Mouse (Mus musculus) CD4-positive, CD25-positive, alpha-beta regulatory T cell, adult 4 months (primary cell): ENCODE results near the gene Rims1. TPM values are rescaled to one million over a fixed set of nuclear protein-coding genes. Genes with fewer than 3 reads are reported as not detected.

Source experiments
- ATAC-seq: one replicate; pipeline ENCODE4 v1.8.0; 2017
- polyA plus RNA-seq, 2 experiments: library from polyadenylated mRNA; unstranded; fragments of 100-300 nt; shearing (Covaris generic); gene quantifications; one replicate each; pipeline ENCODE4 v1.2.1; 2017

Gene Rims1
- polyA plus RNA-seq, 2 experiments from 2014 or later, result not detected

DNA sequence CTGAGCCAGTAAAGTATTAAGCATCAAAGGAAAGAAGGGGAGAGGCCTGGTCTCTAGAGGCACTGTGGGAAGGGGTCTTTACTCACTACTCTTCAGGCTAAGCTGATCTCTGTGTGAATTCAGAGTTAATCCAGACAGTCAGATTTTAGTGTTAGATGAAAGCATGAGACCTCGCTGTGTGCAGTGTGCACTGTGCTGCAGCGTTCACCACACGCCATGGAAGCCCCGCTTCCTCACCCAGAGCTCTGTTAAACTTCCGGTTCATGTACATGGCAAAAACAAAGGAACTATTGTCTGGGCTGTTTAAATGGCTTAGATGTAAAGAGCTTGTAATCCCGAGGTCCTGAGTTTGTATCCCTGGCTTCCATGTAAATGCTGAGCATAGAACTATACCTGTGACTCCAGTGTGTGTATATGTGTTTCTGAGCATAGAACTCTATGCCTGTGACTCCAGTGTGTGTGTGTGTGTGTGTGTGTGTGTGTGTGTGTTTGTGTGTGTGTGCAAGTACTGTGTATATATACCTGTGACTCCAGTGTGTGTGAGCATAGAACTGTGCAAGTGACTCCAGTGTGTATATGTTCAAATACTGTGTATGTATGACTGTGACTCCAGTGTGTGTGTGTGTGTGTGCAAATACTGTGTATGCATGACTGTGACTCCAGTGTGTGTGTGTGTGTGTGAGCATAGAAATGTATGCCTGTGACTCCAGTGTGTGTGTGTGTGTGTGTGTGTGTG lies 484.7 kb downstream of the Rims1 start:
- ATAC-seq, result no peak

DNA sequence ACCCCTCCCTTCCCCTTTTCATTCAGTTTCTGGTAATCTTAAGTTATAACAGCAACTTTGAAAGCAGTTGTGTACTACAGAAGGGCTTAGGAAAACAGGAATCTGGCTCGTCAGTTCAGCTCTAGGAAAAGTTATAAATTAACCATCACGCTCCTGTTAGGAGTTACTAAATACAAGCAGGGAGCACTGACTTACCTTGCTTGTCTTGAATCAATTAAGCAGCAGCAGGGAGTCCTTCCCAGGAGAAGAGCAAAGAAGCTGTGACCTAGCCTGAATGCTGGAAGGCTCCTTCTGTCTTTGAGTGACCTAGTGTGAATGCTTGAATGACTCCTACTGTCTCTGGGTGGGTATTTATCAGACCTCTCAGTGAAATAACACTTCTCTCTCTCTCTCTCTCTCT lies 490.3 kb downstream of the Rims1 start:
- no peak for ATAC-seq

DNA sequence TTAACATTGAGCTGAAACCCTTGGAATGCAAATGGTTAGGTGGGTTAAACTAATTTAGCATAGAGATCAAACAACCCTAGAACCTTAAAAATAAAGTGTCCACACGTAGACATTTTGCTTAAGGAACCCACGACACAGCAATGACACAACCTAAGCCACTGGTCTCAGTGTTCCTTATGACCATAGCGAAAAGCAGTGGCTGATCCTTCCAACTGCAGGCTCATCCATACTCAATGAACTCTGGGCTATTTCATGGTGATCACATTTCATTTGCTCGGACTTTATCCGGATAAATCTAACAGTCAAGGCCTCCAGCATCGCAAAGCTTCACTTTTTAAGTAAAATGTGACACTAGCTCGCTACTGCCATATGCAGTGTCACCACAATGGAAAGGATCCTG lies 494.3 kb downstream of the Rims1 start:
- no peak for ATAC-seq

DNA sequence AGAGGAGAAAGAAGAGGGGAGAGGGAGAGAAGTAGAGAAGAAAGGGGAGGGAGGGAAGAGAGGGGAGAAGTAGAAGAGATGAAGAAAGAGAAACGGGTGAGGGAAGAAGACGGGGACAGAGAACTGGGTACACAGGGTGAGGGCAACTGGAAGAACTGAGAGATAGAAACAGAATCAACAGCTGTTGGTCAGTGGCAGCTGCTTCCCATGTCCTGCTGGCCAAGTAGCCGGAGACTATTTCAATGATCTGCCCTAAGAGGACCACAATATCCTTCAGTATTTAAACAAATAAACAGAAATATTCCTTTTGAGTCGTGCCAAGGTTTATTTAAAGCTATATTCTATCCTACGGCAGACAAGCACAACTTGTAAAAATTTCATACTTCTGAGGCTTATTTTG lies 499.3 kb downstream of the Rims1 start:
- ATAC-seq, result no peak

DNA sequence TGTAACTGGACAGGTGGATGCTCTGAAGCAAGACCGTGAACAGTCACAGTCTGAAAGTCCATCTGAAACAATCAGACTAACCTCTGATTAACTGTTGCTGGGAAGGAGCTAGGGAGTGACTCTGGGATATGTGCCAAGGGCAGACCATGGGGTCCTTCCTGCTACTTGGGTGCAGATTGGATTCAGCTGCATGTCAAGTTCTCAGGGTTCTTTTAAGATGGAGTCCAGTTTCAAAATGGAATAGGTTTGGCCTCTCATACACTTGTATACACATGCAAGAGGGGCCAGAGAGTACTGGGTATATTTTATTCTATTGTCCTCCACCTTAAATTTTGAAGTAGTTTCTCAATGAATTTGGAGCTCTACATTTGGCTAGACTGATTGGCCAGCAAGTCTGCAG lies 499.9 kb downstream of the Rims1 start:
- no peak for ATAC-seq

DNA sequence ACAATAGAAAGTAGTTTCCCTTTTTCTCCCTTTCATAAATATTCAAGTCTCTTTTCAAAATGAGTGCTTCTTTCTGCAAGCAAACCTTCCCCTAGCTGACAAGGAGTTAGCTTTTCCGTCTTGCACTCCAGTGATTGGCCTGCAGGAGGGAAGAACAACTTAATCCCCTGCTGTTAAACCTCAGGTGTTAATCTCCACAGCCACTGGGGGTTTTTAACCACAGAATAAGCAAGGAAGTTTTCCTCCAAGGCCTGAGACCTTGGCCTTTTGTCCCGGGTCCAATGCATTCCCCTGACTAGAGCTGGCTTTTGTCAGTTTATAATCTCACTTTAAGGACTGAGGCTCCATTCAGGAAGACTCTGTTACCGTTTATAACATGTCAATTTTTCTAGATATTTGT lies 511.8 kb downstream of the Rims1 start:
- ATAC-seq, result no peak

DNA sequence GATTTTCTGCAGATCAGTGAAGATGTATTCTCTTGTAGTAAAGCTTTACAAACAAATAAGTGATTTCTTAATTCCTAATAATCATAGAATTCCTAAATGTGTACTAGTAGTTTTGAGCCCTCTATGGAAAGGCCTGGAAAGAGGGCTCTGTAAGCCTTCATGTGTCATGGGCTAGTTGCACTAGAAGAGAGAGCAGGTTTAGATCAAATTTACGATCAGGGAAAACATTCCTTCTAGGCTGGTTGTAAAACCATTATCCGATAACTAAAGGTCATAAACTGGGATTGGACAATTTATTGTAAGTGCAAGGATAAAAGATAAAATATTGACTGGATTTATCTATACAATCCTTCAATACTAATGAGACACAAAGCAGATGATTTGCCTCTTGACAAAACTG lies 512.5 kb downstream of the Rims1 start:
- ATAC-seq, result no peak

DNA sequence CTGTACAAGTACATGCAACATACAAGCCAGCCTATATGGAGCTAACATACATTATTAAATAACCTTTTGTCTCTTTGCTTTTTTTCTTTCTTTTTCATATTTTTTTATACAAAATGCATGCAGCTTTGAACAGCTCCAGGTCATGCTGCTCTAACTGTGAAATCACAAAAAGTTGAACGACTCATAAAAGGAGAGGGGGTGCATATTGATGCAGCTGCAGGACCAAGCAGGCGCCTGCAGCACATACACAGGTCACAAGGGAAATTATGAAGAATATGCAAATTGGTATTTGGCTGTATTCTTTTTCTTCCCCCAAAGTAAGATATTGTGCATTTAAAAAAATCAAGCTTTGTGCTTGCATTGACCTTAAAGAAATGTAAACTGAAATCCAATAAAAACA lies 519.0 kb downstream of the Rims1 start:
- no peak for ATAC-seq

DNA sequence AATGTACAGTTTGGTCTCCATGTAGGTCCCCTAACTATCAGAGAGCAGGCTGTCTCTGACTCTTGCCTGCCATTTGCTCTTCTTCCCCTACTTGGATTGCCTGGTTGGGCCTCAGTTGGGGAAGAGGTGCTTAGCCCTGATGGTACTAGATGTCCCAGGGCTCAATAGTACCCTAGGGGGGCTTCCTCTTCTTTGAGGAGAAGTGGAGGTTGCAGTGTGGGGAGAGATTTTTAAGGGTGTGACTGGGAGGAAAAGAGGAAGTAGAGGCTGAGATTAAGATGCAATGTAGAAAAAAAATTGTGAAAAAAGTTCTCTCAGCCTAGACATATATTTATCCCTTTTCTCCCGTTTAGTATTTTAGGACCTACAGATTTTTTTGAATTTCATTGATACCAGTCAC lies 525.8 kb downstream of the Rims1 start:
- ATAC-seq, result no peak

DNA sequence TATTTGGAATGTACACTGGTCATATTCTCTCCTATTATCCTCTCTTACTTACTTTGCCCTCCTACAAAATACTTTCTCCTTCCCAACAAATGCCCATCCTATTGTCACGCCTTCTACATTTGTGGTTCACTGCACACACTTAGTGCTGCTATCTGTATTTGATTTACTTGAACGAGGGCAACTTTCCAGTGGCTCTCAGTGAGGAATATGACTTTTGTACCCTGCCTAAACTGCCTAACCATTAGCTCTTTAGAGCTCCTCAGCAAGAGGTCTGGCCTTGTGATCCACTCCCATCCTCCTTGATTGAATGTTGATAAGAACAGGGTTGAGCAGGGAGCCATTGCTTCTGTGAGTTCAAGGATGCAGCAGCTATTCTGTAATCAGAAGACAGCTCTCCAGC lies 531.7 kb downstream of the Rims1 start:
- no peak for ATAC-seq

DNA sequence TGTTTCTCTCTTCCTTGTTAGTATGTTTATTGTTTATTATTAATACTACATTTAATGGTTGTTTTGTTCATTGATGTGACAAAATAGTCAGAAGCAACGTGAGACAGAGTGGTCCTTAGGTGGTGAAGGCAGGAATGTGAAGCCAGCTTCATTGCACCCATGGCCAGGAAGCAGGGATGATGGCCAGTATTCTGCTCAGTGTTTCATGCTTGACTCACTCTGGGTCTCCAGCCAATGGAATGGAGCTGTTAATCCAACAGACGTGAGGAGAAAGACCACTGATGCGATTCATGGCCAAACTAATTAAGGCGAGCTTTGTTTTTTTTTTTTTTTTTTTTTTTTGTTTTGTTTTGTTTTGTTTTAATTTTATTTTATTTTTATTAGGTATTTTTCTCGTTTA lies 535.7 kb downstream of the Rims1 start:
- no peak for ATAC-seq

DNA sequence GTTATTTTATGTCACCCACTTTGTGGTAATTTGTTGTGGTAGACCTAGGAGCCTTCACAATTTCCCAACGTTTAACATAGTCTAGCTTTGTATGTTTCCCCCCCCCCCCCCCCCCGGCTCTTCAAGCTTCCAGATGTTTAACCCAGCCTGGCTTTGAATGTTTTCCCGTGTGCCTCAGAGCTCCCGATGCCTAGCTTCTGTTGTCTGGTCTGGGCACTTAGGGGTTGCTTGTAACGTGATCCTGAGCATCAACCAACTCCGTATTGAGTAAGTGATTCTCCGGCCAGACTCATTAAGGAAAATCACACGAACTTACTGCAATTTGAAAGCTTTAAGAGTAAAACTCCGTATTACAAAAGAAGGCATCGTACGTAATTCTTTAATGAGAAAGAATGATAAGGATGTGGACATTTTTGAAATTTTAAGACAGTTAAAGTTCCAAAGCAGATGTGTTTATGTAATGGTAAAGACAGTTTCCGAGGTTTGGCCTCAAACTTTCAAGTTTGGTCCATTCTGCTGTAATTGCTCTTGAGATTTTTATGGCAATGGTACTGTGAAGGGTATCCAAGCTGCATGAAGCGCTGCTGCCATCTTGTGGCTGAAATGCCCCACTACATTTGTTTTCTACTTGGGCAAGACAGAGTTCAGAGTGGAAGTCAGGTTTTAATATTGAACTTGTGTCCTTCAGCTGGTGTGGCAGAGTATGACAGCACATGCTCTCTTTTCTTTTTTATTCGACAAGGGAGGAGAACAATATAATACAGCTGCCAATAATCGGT lies 537.0 kb downstream of the Rims1 start:
- peak; percentile 75 for ATAC-seq

DNA sequence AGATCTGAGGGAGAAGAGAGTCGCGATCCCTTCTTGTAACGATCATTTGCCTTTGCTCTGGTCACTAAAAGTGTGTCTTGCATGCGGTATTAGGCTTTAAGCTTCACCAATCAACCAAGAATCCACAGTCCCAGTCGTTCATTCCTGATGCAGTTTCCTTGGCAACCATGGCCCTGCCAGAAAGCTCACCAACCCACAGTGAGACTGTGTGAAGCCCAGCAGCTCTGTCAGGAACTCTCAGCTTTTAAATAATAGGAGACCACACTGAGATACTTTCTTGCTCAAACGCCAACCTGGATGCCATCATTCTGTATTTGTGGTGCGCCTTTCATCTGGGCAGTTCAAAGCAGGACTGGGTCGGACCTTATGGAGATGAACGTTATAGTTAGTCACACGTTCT lies 539.3 kb downstream of the Rims1 start:
- no peak for ATAC-seq

DNA sequence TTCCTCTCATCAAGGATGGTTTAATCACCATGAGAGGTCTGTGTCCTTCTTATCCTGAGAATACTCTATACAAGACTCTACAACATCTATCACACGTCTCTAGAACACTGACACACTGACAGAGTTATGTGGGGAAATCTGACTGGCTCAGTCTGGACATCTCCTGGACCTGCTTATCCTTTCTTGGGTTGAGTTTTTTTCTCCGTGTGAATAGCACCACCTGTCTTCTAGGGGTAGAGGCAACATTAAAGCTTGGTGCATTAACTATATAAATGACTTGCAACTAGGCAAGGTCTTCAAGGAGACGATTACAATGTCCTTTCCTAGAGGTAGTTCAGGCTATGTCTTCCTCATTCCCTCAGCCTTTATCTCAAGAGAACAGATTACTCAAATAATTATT lies 540.3 kb downstream of the Rims1 start:
- no peak for ATAC-seq

DNA sequence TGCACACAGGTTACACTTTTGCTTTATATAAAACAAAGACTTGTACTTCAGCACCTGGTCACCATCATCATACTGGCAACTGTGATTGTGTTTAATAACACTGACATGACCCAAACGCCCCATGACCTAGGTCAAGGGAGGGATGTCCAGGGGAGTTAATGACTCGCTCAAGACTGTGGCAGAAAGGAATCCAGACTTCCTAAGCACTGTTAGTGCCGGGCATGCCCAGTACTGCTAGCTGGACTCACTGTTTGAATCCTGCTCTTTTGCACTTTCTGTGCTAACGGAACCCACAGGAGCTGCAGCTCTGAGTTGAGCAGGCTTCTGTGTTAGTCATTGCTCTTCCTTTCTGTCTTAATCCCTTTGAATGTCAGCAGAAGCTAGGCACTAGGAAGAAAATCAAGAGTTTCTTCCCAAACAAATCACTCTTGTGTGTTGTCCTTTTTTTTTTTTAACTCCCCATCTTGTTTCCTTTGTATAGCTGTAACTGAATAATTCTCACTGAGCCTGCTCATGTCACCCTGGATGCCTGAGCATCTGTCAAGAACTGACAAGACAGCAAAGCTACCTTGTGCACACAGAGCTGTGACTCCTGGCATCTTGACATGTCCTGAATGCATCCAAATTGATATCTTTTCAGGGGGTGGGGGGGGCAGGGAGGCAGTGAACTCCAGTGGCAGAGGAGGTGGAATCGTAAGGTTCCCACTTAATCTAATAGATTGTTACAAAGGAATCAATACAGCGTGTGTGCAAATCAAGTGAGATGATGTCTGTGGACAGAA lies 543.4 kb downstream of the Rims1 start:
- no peak for ATAC-seq

DNA sequence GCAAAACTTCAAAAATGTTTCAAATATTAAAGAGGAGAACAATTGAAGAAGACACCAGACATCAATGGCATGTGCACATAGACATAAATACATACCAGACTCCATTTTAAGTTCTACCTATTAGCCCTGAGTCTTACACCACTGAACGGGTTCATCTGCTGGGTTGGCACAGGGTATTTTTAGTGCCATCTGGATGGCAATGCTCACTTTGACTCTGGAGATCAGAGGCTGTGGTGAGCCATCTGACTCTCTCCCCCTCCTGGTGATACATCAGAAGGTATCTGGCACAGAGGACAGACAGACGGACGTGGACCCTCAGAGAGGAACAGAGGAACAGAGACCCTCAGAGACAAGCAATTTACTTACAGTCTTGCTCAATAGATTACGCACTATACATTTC lies 544.1 kb downstream of the Rims1 start:
- no peak for ATAC-seq

DNA sequence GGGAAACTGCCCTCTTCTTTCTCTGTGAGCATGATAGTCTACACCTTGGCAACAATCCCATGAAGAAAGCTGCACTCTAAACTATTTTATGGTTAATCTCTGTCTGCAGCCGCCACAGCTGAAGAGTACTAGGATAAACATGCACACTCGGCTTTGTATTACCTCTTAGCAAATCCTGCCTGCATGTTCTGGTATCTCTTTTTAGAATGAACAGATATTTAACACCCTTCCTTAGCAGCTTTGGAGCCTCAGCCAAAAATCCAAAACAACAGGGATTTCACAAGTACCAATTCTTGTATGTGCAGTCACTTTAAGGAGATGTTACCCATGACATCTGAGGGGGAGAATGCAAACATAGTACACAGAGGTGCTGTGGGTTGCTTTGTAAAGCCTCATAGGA lies 545.5 kb downstream of the Rims1 start:
- no peak for ATAC-seq

DNA sequence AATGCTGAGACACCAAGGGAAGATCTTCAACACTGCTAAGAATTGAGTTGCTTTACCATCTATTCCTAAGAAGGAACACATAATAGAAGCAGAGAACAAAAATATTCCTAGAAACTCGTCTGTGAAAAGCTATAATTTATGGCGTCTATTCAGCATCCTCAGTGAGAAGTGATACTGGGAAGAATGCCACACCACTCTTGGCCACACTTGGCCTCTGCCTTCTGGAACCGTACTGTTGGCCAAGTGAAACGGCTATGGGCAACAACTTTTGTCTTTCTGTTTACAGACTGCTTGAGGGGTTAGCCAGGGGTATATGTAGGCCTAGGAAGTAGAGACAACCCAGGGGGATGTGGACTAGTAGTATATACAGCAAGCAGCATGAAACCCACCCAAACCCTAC lies 547.4 kb downstream of the Rims1 start:
- no peak for ATAC-seq

DNA sequence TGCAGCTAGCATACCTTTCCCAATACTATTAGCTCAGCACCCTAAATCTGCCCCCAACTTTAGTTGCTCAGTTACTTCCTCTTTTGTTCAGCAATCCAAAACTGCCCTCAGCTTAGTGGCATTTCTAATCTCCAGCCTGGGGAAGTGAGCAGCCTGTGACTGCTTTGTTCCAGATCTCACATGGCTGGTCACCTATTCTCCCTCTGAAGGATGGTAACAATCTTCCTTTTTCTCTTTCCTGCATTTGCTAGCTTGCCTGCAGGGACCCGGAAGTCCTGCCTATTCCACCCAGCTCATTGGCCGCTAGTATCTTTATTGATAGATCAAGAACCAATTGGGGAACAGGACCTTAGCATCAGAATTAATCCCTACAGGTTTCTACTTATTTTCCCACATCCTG lies 551.5 kb downstream of the Rims1 start:
- ATAC-seq, result no peak

DNA sequence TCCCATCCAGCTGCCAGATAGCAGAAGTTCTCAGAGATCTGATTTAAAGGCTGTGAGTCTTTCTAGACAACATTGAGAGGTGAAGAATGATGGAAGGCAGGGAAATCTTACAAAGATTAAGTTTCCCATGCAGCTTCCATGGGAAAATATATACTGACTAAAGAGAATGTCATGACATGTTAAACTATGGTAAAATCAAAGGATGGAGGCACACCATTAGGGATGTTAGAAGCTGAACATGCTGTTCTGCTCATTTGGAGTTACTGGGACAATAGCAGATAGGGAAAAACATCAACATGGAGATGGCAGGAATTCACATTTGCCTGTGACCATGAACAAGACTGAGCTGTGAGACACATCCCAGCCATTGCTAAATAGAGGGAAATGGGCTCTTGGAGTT lies 552.9 kb downstream of the Rims1 start:
- no peak for ATAC-seq

DNA sequence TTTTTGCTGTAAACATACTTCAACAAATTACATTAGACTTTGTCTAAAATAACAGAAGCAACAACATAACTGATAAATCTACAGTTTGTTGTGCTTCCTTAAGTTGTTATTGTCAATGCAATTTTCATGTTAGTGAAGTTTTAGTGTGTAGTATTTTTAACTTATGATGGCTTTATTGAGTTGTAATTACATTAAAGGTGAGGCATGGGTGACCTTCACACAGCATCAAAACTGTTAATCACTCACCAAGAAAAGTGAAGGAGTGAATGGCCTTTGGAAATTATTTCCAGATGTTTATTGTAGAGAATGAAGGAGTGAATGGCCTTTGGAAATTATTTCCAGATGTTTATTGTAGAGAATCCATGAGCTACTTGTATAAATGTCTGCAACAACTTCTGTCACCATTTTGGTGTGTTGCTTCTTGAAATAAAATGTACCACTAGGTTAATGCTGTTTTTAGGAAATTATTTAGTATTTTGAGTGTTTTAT lies 556.9 kb downstream of the Rims1 start:
- no peak for ATAC-seq

DNA sequence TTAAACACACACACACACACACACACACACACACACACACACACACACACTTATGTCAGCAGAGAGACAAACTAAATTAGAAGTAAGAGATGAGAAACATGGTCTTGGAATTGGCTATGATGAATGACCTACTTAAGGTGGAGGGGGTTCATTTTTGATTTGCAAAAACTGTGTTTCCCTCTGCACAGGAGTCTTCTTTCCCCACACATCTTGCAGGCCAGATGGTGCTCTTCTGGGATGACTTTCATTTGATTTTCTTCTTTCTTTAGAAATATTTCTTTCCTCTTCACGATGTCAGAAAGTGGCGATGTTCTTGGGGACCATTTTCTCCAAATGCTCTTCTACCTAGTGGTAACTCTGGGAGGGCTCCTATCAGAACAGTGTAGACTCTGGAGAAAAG lies 560.0 kb downstream of the Rims1 start:
- ATAC-seq, result no peak
